Mouse (Mus musculus) MEL (cell line): Measurements from ENCODE around the gene Tedc1. TPM values are rescaled to one million over a fixed set of nuclear protein-coding genes. Genes with fewer than 3 reads are reported as not detected.

ENCODE experiments used
- CHD2 ChIP-seq: IDR thresholded peaks from 2 replicates; pipeline ENCODE4 v1.6.1; 2011; ENCODE audit warnings: low read length, improper control_type of control experiment
- E2F4 ChIP-seq: IDR thresholded peaks from 2 replicates; pipeline ENCODE4 v1.6.1; 2011; ENCODE audit warnings: low read depth, low read length, improper control_type of control experiment, borderline replicate concordance
- ETS1 ChIP-seq: IDR thresholded peaks from 2 replicates; pipeline ENCODE4 v1.6.1; 2012; ENCODE audit warnings: low read depth, mild to moderate bottlenecking, inconsistent platforms, low read length, improper control_type of control experiment, moderate library complexity
- GATA1 ChIP-seq: IDR thresholded peaks from 2 replicates; pipeline ENCODE4 v1.6.1; 2011; ENCODE audit warnings: low read depth, low read length, improper control_type of control experiment
- MAZ ChIP-seq: IDR thresholded peaks from 2 replicates; pipeline ENCODE4 v1.6.1; 2012; ENCODE audit warnings: low read depth, mild to moderate bottlenecking, inconsistent platforms, low read length, improper control_type of control experiment
- MEF2A ChIP-seq: IDR thresholded peaks from 2 replicates; pipeline ENCODE4 v1.6.1; 2014; ENCODE audit warnings: low read depth, mild to moderate bottlenecking, inconsistent platforms, low read length, improper control_type of control experiment; ENCODE audit not compliant: poor library complexity, insufficient replicate concordance, severe bottlenecking; ENCODE audit errors: extremely low read depth
- NELFE ChIP-seq: IDR thresholded peaks from 2 replicates; pipeline ENCODE4 v1.6.1; 2011; ENCODE audit warnings: low read depth, low read length, improper control_type of control experiment
- NRF1 ChIP-seq: IDR thresholded peaks from 2 replicates; pipeline ENCODE4 v1.6.1; 2014; ENCODE audit warnings: low read depth, mild to moderate bottlenecking, inconsistent platforms, low read length, improper control_type of control experiment, moderate library complexity; ENCODE audit not compliant: poor library complexity, insufficient read depth, severe bottlenecking
- POLR2A ChIP-seq, 2 experiments: IDR thresholded peaks; 2 replicates each; pipeline ENCODE4 v1.6.1; 2011 to 2012; ENCODE audit warnings: low read length in 2 of 2, mild to moderate bottlenecking in 2 of 2, control low read depth in 1 of 2, improper control_type of control experiment in 1 of 2, low read depth in 1 of 2, moderate library complexity in 1 of 2; ENCODE audit not compliant: control insufficient read depth in 1 of 2, insufficient read depth in 1 of 2, poor library complexity in 1 of 2
- POLR2AphosphoS2 ChIP-seq: IDR thresholded peaks from 2 replicates; pipeline ENCODE4 v1.6.1; 2011; ENCODE audit warnings: low read length, improper control_type of control experiment
- SMC3 ChIP-seq: IDR thresholded peaks from 2 replicates; pipeline ENCODE4 v1.6.1; 2011; ENCODE audit warnings: low read depth, low read length, improper control_type of control experiment
- TCF12 ChIP-seq: IDR thresholded peaks from 2 replicates; pipeline ENCODE4 v1.6.1; 2014; ENCODE audit warnings: low read depth, mild to moderate bottlenecking, inconsistent platforms, low read length, improper control_type of control experiment, moderate library complexity
- USF1 ChIP-seq: IDR thresholded peaks from 2 replicates; pipeline ENCODE4 v1.6.1; 2014; ENCODE audit warnings: low read depth, mild to moderate bottlenecking, inconsistent platforms, low read length, improper control_type of control experiment, moderate library complexity
- USF2 ChIP-seq, 2 experiments: IDR thresholded peaks; 2 replicates each; pipeline ENCODE4 v1.6.1; 2011 to 2012; ENCODE audit warnings: improper control_type of control experiment in 2 of 2, low read length in 2 of 2, borderline replicate concordance in 1 of 2, inconsistent platforms in 1 of 2, low read depth in 1 of 2, mild to moderate bottlenecking in 1 of 2; ENCODE audit not compliant: insufficient read depth in 1 of 2
- ZC3H11A ChIP-seq: IDR thresholded peaks from 2 replicates; pipeline ENCODE4 v1.6.1; 2012; ENCODE audit warnings: low read depth, mild to moderate bottlenecking, inconsistent platforms, low read length, improper control_type of control experiment
- polyA plus RNA-seq, 2 experiments: library from polyadenylated mRNA; stranded (reverse) in 1 of 2; unstranded in 1 of 2; fragments of >175 nt in 1 of 2; fragments of >200 nt in 1 of 2; gene quantifications; 2 replicates each; pipeline versions ENCODE4 v1.2.1 to v1.2.4; 2012; ENCODE audit warnings: low replicate concordance in 2 of 2, low read depth in 1 of 2; ENCODE audit not compliant: insufficient read length in 2 of 2, insufficient read depth in 1 of 2, missing spikeins in 1 of 2
- total RNA-seq: library from RNA; depleted of rRNA; stranded (reverse); fragments of 300-350 nt; gene quantifications from 2 replicates; pipeline ENCODE4 v1.2.3, GENCODE M21; 2012; rRNA removed

Gene Tedc1
- total and polyA plus RNA-seq, 3 experiments: 50.7 to 74.7 TPM; not detected in 1

GRCm38 (mm10) chr12:113214972-113215666 is 58.9 kb downstream of the Tedc1 start (continued):
- TF ChIP-seq USF2 (IDR thresholded peaks at IDR 0.05; ENCODE audit: borderline replicate concordance in 1 of 2, insufficient read depth in 1 of 2, low read depth in 1 of 2, low read length in 2 of 2): no peak
- TF ChIP-seq ZC3H11A: no peak
- peak; percentile 4; the same call in 1 of the 2 replicates for TF ChIP-seq NRF1
- TF ChIP-seq ETS1: peak; percentile 77
- no peak for TF ChIP-seq USF1
- no peak for TF ChIP-seq SMC3
- TF ChIP-seq TCF12: peak; percentile 60
- no peak for TF ChIP-seq CHD2
- TF ChIP-seq POLR2A (IDR thresholded peaks at IDR 0.05; ENCODE audit: control insufficient read depth in 1 of 2, insufficient read depth in 1 of 2, low read depth in 1 of 2, low read length in 2 of 2, poor library complexity in 1 of 2): peak in 1 of 2 experiments; percentile 78; a peak in 2 of 4 replicates
- TF ChIP-seq MEF2A: no peak
- TF ChIP-seq POLR2AphosphoS2: peak; percentile 71; the same call in 1 of the 2 replicates
- TF ChIP-seq NELFE: peak; percentile 71
- peak; percentile 95 for TF ChIP-seq GATA1
- TF ChIP-seq E2F4: no peak
- TF ChIP-seq MAZ: peak; percentile 66; the same call in 1 of the 2 replicates

Other genes starting within 250 kb of the Tedc1 start
- 0.75 and 1.0 TPM in 2 replicates for gene Jag2, start 226.6 kb upstream of the Tedc1 start, total RNA-seq
- gene Jag2, start 226.6 kb upstream of the Tedc1 start, polyA plus RNA-seq: 1 to 10 TPM in 1 of 2 experiments, not detected in 1; 3.9 TPM
- 19.0 and 20.1 TPM in 2 replicates for gene Nudt14, start 214.3 kb upstream of the Tedc1 start, total RNA-seq
- 10 to 100 TPM in 1 of 2 experiments, not detected in 1; 61.0 TPM for gene Nudt14, start 214.3 kb upstream of the Tedc1 start, polyA plus RNA-seq
- 0.88 and 1.8 TPM in 2 replicates for gene Btbd6, start 179.9 kb upstream of the Tedc1 start, total RNA-seq
- gene Btbd6, start 179.9 kb upstream of the Tedc1 start, polyA plus RNA-seq: 1 to 10 TPM in 1 of 2 experiments, not detected in 1; 3.0 TPM
- gene Brf1, start 155.7 kb upstream of the Tedc1 start, total RNA-seq: 90.6 and 105 TPM in 2 replicates
- 100 to 1,000 TPM in 1 of 2 experiments, not detected in 1; 159 TPM for gene Brf1, start 155.7 kb upstream of the Tedc1 start, polyA plus RNA-seq
- 27.7 and 29.8 TPM in 2 replicates for gene Pacs2, start 141.9 kb upstream of the Tedc1 start, total RNA-seq
- gene Pacs2, start 141.9 kb upstream of the Tedc1 start, polyA plus RNA-seq: 10 to 100 TPM; 62.5 to 69.7 TPM
- gene Tex22, start 81.9 kb upstream of the Tedc1 start, total RNA-seq: 0.59 and 0.65 TPM in 2 replicates
- gene Tex22, start 81.9 kb upstream of the Tedc1 start, polyA plus RNA-seq: under 1 TPM in 1 of 2 experiments, not detected in 1; 0.43 TPM
- gene Mta1, start 58.1 kb upstream of the Tedc1 start, total RNA-seq: 99.5 and 102 TPM in 2 replicates
- gene Mta1, start 58.1 kb upstream of the Tedc1 start, polyA plus RNA-seq: 100 to 1,000 TPM in 1 of 2 experiments, 10 to 100 TPM in 1; 69.0 to 410 TPM
- 65.2 and 67.8 TPM in 2 replicates for gene Crip2, start 16.2 kb upstream of the Tedc1 start, total RNA-seq
- gene Crip2, start 16.2 kb upstream of the Tedc1 start, polyA plus RNA-seq: 100 to 1,000 TPM in 1 of 2 experiments, not detected in 1; 261 TPM
- 419 and 438 TPM in 2 replicates for gene Crip1, start 10.1 kb upstream of the Tedc1 start, total RNA-seq
- 100 to 1,000 TPM in 1 of 2 experiments, not detected in 1; 282 TPM for gene Crip1, start 10.1 kb upstream of the Tedc1 start, polyA plus RNA-seq
- gene Tmem121, start 29.5 kb downstream of the Tedc1 start, total RNA-seq: 14.4 and 17.0 TPM in 2 replicates
- gene Tmem121, start 29.5 kb downstream of the Tedc1 start, polyA plus RNA-seq: 10 to 100 TPM in 1 of 2 experiments, not detected in 1; 35.2 TPM